Mouse (Mus musculus): ENCODE measurements around the gene Gm17571. TPM values are rescaled to one million over a fixed set of nuclear protein-coding genes. Genes with fewer than 3 reads are reported as not detected.

Gm17571 gene
- not detected for polyA plus RNA-seq (2017; shearing (Covaris generic))

DNA sequence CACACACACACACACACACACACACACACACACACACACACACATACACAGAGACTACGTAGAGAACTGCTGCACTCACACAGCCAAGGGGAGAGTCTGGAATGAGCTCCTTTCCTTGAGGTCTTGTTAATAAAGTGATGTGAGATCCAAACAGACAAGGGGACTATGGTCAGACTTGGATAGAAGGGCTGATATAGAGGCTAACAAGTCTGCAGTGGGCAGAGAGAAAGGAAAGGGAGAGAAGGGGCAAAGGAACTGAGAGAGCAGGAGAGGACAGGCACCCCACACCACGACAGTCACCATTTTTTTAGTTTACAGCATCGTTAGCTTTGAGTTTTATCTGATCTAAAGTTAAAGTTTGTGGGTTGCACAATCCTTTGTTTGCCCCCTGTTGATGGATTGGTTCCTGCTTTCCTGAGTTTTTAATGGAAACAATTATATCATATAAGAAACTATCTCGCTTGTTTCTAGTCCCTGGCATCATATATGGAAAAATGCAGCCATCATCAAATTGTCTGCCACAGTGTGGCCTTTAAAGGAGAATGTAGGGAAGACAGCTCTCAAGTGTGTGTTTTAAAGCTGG lies at the start of gene Gm17571:
Gene Gm17571 (minus strand): TSS at position 51 of the 583 bp plus-strand sequence.
- no peak for ATAC-seq

GRCm38 (mm10) chr9:13495530-13495929 lies 49.0 kb upstream of the Gm17571 start:
- ATAC-seq: no peak

GRCm38 (mm10) chr9:13493746-13494145 lies 47.2 kb upstream of the Gm17571 start:
- no peak for ATAC-seq

DNA sequence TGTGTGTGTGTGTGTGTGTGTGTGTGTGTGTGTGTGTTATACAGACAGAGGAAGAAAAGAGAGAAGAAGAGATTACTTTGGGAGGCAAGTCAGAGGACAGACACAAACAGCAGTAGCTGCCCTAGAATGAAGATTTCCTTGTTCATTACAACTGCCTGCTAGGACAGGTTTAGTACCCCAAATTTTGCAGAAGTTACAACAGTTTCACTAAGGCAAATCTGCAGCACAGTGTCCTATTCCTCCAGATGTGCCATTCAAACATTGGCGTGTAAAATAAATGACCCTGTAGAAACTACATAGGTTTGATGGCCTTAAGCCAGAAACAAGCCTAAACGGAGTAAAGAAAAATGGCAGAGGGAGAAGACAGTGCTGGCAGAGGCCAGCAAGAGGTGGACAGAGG lies 46.3 kb upstream of the Gm17571 start:
- ATAC-seq: no peak

DNA sequence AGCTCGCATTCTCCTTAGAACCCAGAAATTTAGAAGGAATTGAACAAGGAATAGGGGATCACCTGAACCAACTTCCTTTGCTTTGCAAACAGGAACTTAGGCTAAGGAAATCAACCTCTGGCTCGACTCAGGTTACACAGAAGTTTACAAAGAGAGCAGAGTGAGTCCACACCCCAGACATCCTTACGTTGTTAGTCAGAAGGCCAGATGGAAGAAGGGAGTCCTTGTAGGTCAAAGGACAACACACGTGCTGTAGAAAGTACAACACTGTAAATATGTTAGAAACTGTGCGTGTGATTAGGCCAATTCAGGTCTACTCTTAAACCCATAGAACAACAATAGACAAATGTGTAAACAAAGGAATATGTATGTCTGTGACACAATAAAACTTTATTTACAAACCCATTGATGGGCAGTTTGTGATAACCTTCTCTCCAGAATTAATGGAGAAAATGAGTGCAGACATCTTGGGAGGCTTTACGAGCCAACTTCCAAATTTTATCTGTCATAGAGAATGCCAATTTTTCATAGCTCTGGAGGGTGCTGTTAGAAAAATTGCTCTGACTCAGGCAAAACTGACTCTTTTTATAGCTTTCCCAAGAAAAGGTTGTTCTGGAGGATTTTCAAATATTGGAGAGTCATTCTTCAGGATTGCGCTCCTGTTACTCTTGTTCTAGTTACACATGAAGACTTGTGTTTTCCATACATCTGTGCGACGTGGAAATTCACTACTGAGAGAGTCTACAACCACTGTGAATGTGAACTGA lies 45.5 kb upstream of the Gm17571 start:
- ATAC-seq: no peak

DNA sequence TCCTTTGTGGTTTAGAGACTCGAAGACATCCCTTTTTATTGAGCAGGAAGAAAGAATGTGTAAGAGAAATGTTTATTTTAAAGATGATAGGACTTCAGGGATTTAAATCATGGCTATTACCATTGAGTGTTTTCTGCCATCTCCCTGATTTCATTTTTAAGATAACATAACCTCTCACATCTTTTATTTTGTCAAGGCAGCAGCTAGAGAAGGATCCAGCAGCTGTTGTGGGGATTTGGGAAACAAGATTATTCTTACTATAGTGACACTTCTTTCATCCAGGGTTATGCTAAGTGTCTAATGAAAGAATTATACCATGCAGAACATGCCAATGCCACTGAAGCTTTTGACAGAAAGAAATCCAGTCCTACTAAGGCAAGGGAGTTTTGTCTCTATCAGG lies 44.6 kb upstream of the Gm17571 start:
- ATAC-seq: no peak

GRCm38 (mm10) chr9:13485914-13486313 lies 39.4 kb upstream of the Gm17571 start:
- no peak for ATAC-seq

DNA sequence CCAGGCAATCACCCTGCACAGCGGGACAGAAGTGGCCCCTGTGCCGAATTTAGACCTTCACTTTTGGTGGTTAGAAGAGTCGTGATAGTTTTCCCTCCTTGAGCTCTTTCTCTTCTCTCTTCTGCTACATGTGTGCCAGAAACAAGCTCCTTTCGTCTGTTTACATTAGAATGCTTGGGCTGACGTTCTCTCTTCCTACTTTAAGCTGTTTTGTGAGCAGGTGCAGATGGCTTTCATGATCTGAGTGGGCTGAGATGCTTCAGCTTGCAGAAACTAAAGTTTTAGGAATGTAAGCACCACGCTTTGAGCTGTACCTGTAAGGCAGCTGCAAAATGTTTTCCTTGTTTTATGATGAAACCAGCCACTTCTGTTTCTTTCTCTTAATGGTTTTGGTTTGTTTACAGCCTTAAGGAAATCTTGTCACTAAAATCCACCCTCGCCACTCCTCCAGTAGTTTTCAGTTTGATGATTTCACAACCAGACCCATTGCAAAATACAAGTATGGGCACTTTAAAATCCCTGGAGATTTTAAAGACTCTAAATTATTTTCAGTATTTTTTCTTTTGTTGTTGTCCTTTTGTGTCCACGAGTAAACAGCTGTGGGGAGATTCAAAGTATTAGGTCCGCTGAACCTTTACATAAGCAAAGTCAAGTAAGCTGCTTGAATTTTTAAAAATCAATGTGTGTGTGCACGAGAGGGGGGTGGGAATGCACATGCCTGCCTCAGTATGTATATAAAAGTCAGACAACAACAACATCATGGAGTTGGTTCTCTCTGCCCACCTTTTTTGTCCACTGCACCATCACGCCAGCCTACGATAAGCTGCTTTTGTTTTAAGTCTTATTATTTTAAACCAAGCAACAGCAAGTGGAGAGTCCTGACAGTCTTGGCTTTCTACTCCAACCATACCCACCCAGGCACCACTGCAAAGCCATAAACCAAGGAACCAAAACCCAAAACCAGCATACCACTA lies 38.0 kb upstream of the Gm17571 start:
- ATAC-seq: no peak

- no peak for ATAC-seq
Observed at GRCm38 (mm10) chr9:13483199-13484068, 36.9 kb upstream of the Gm17571 start.

- ATAC-seq: no peak
Observed at GRCm38 (mm10) chr9:13479275-13479674, 32.7 kb upstream of the Gm17571 start.

DNA sequence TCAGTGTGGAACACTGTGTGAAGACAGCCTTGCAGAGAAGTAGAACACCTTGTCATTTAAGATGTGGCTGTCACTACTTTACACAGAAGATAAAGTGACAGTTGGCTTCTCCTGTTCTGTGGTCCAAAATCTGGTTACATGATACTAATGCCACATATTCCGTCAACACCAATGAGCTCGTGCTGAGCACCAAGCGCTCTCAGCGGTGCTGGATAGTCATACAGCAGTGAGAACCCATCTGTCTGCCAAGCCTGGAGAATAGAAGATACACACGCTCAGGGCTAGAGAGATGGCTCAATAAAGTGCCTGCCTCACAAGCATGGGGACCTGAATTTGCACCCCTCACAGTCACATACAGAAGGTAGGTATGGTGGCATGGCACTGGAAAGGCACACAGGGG lies 28.4 kb upstream of the Gm17571 start:
- ATAC-seq: no peak

- ATAC-seq: peak; percentile 7
Observed at GRCm38 (mm10) chr9:13470013-13470412, 23.5 kb upstream of the Gm17571 start.

DNA sequence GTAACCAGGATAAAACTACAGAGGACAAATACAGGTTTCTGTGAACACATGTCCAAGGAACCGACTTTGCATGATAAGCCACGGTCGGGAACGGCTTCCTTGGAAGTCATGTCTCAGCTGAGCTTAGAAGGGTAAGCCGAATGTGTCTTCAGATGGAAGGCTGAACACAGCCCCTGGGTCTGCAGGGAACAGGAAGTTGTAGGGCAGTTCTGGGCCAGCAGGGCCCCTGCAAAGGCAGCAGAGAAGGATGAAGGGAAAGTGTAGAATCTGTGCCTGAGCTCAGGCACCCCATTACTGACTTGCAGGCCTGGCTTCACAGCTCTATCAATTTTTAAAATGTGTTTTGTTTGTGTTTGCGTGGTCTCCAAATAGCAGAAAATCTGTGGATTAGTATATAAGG lies 22.2 kb upstream of the Gm17571 start:
- peak; percentile 21 for ATAC-seq

DNA sequence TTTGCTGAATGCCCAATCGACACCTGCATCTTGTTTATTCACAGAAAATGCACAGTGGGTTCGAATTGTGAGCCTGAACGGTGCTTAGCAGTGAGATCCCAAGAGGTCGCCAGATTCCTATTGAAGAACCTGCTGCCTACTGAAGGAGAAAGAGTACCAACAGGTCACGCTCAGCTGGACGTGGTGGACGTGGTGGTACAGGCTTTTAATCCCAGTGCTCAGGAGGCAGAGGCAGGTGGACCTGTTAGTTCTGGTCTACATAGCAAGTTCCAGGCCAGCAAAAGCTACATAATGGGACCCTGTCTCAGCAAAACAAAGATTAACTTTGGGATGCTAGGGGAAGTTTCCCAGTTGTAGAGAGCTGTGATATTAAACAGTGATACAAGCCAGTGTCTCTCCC lies 21.2 kb upstream of the Gm17571 start:
- no peak for ATAC-seq

DNA sequence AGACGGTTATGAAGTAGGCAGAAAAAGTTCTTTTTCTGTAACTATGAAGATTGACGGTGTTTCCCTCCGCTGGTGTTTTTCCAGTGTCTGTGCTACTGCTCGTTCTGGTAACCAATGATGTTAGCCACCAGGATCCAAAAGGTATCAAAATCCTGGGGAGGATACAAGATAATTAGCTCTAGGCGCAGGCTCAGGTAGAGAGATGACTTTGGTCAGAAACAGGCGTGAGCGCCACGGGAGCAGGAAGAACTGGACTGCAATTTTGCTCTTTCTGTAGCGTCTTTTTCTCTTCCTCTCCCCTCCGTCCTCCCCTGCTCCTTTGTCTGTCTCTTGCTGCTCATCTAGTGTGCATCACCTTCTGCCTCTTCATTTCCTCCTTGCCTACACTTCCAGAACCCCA lies 20.3 kb upstream of the Gm17571 start:
- ATAC-seq: peak; percentile 31

DNA sequence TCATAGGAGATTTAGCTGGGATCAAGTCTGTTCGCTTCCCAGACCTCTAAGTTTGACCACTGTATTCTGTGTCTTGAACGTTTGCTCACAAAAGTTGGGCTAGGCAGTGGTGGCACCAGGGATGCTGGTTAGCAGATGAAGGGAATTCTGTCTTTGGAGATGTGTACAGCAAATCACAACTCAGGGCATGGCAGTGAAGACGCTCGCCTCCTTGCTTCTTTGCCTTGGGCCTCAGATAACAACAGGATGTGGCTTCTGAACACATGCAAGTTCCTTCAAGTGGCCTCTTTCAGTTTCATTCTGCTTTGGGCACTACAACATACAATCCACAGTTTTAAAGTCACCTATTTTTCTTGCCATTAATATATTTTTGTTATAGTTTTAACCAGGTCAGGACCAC lies 19.8 kb upstream of the Gm17571 start:
- peak; percentile 90 for ATAC-seq

DNA sequence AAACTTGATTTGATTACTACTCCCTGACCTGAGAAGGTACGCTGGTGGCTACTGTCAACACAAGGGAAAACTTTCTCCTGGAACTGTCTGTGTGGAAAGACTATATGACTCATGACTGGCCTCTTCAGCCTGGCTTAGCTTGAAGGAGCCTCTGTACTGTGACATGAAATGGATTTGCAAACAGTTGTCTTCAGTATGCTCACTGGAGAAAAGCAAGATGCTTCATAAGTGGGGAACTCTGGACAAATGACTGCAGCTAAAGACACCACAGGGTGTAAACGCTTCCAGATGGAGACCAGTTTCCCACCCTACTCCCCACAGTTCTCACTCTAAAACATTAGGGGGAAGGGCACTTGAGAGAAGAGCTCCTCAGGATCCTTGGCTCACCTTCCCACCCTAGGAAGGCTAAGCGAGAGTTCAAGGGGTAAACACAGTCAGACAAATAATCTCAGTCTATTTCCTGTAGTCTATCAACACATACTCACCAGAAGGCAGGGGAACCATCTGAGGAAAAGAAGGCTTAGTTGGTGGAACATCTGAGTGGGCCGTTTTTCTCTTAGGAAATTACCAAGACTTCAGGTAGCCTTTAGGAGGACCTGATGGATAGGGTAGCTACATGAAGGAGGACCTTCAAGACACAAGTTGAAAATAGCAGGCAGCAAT lies 18.9 kb upstream of the Gm17571 start:
- peak; percentile 15 for ATAC-seq

GRCm38 (mm10) chr9:13460926-13461325 lies 14.4 kb upstream of the Gm17571 start:
- ATAC-seq: no peak

- ATAC-seq: no peak
Observed at GRCm38 (mm10) chr9:13460012-13460411, 13.5 kb upstream of the Gm17571 start.

GRCm38 (mm10) chr9:13459371-13459770 lies 12.8 kb upstream of the Gm17571 start:
- no peak for ATAC-seq

DNA sequence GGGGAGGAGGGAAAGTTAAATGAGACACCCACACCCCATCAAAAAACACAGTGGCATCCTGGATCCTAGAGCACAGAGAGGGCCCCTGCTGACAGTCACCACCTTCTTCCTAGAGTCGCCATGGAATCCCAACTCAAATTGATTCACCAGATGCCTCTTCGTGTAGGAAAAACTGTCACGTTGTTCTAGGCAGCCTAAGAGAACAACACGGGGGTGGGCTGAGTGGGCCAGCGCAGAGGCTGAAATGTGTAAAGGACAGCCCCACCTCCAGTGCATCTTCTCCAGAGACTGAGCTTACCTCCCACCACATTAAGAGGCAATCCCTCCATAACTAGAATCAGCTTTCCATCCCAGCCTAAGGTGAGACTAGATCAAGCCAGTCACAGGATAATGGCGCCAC lies 11.2 kb upstream of the Gm17571 start:
- ATAC-seq: no peak

GRCm38 (mm10) chr9:13455231-13455630 lies 8.7 kb upstream of the Gm17571 start:
- ATAC-seq: no peak
